Mouse (Mus musculus) erythroblast, embryonic 14.5 days (primary cell): ENCODE data around the gene Myh4.

Source experiments
- GATA1 ChIP-seq: IDR thresholded peaks from 2 replicates; pipeline ENCODE4 v1.6.1; 2012; ENCODE audit warnings: low read length, inconsistent platforms, mixed read lengths
- TAL1 ChIP-seq: IDR thresholded peaks from 3 replicates; pipeline ENCODE4 v1.6.1; 2012; ENCODE audit warnings: low read length, inconsistent platforms, mixed read lengths

GRCm38 (mm10) chr11:67260956-67261355, 23.1 kb downstream of the Myh4 start:
- no peak for TF ChIP-seq GATA1
- TF ChIP-seq TAL1 = no peak
